Mouse (Mus musculus) adrenal gland, adult (tissue): ENCODE results near the gene Pde10a.

Source experiments
- DNase-seq, 2 experiments: peaks; one replicate each; pipeline ENCODE4 v3.0.0; 2022 to 2023; ENCODE audit warnings: low spot score in 1 of 2; ENCODE audit not compliant: inconsistent age in 2 of 2

Gene Pde10a

DNA sequence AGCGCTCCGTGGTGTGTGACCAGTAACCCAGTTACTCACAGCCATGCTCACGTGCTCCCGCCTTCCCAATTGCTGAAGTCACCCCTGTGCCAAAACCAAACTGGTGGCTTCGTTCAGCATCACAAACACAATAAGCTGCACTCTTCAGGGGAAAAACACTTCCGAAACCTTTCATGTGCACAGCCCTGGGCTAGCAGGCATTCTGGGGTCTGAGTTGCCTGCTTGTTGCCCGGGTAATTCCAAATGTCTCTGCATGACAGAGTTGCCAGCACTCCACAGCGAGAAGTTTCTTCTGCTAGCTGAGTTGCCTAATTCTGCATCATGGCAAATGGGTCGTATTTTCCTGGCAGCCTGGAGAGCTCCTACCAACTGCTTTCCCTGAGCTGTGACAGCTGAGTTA, 302.0 kb downstream of the Pde10a start:
- DNase-seq, result no peak

DNA sequence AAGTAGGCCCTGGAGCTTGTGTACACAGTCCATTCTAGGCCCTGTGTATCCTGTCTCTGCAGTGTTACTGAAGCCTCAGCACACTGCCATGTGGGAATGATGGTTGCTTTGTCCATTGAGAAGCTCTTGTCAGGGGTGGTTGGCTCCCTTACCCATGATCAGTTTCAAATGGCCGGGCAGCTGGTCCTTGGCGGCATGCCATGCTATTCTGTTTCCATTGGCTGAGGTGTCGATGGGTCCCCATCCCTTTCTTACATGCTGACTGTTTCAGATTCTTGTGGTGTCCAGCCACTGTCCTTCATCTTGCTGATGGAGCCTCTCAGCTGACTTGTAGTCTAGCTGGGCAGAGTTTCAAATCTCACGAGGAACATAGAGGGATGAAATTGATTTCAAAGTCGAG, 305.8 kb downstream of the Pde10a start:
- no peak for DNase-seq

DNA sequence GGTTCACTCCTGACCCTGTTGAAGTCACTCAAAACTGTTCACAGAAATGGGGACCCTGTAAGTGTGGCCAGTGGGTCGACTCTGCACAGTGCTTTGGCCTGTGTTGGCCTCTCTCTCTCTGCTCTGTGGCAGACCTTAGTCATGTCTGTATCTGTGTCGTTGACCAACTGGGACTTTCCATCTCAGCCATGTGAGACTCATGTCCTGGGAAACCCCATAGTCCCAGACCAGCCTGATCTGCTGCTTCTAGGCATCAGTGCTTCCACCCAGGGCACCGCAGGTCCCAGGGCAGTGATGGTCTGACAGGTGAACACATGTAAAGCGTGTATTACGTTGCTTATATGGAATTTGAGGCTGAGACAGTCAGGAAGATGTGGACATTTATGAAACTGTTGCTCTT, 311.1 kb downstream of the Pde10a start:
- no peak for DNase-seq

DNA sequence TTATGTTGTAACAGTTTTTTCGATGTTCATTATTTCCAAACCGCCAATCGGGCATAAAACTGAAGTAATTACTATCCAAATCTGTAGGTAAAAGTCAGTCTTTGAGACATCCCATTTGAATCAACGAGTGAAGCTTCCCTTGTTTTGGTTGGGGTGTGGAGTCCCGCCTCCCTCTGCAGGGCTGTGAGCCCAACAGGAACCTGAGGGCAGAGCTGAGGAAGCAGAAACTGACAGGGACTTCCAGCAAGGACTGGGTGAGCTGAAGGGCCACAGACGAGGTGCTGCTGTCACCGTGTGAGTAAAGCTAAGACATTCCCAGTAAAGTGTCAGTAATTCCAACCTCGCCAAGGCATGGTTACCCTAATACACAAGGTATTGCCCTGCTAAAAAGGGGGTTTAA, 313.1 kb downstream of the Pde10a start:
- no peak for DNase-seq

DNA sequence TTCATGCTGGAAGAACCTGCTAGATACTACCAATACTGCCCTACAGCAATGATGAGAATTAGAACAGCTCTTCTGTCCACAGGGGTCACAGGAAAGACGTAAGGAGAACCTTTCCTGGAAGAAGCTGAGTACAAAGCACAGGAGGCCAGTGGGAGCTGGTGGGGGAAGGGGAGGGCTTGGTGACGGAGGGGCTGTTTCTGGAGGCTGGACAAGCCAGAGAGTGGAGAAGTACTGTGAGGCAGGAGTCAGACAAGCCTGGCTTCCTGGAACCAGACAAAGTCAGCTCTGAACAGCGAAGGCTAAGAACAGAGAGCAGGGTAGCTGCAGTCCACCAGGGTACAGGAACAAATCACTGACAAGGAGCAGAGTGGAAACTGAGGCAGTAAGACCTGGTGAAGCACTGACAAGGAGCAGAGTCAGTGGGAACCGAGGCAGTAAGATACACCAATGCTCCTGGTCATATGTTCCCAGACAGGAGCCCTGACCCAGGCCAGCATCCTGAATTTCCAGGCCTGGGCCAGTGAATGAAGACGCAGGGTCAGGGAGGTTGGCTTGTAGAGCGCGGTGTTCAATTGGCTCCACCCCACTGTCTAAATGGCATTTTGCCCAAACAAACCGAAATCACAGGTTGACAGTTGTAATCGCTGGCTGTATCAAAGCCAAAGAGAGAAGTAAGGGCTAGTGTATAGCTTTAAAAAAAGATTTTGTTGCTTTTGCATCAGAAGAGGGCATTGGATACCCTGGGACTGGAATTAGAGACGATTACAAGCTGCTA, 314.3 kb downstream of the Pde10a start:
- DNase-seq, result no peak

DNA sequence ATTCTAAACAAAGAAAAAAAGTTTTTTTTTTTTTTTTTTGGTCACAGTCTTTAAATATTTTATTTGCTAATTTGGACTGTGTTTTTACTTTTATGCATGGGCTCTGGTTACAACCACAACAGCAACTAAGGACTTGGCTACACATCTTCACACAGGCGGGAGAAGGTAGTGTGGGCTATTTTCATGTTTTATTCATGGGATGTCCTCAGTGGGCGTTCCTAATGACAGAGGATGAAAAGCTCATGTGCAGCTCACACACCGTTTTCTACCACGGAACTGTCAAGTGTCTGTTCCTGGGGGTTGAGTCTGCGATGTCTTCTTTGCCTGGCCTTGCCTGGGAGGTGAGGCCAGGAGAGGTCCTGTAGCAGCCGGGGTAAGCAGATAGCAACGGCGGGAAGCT, 315.9 kb downstream of the Pde10a start:
- DNase-seq, result no peak

DNA sequence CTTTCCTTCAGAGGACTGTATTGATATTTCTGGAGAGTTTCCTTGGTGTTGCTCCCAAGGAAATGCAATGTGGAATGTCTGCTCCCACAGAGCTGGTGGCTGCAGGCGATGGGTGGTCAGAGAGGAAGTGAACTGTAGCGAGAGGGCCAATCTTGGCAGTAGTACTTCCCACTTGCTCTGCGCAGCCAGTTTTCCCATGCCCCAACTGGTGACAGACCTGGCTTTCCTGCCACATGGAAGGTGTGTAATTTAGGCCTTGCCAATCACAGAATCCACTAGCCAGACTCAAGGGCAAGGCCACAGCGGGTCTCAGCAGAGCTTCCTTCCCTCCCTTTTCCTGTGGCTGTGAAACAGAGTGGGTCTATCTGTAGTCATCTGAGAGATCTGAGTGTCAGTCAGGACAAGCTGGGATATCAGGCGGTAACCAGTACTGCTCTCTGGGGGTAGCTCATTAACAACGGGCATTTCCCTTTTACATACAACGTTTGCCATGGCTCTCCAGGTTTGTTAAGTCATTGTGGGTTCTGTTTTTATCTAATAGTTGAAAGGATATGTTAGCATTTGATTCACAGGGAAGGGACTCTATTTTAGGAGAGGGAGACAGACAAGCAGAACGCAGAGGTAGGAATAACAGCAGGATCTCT, 316.8 kb downstream of the Pde10a start:
- DNase-seq, result no peak

DNA sequence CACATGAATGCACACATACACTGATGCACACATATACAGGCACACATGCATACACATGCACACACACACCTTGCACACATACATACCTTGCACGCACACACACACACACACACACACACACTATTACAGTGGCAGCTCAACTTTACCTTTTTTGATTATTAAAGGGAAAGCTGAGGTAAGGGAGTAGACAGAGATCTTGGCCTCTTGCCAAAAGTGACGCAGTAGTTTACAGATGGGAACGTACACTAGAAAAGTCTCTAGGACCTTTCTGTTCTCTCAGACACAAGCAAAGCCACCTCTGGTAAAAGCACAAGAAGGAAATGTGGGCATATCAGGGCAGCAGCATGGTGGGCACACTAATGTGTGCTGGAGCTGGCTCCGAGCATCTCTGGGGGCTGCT, 317.5 kb downstream of the Pde10a start:
- peak; percentile 23 to 56 for DNase-seq

DNA sequence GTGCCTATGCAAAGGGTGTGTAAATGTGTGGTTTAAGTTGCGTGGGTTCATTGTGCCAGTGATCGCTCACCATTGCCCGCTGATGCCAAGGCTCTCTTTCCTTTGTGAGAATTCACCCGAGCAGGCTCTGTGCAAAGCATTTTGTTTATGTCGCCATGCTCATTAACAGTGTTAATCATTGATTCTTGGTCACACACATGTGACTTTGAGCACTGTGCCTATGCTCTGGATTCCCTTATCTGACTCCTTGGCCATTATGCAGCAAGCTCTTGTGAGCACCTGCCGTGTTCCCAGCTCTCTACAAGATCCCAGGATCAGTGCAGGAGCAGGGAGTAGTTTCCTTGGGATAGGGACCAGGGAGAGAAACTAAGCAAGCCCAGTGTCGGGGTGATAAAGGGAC, 318.8 kb downstream of the Pde10a start:
- no peak for DNase-seq

DNA sequence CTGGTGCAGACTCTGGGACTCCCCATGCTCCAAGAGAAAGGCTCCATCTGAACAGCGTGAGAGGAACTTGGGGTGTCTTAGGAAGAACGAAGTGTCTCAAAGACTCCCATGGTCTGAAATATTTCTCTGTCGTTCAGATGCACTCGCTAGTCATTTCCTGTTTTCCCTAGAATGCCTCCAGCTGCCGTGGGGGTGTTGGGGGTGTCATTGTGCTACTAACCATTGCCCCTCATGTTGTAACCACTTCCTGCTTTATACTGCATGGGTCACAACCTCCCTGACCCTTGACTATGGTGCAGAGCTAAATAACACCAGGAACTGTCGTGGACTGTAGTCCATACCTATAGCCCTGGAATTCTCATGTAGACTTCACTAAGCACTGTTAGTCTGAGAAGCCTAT, 321.3 kb downstream of the Pde10a start:
- DNase-seq, result peak in 1 of 2 experiments; percentile 32

DNA sequence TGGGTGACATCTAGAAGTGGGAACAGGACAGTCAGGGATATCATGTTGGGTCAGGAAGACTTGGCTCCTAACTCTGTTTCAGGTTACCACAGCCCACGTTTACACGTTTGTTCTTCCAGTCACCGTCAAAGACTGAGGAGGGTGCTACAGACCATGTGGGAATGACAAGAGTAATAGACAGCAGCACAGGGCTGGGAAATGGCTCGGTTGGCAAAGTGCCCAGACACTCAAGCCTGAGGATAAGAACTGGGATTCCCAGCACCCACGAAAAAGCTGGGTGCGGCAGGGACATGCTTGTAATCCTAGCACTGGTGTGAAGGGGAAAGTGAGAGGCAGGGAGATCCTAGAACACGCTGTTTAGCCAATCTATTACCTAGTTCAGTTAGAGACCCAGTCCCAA, 322.4 kb downstream of the Pde10a start:
- DNase-seq, result peak; percentile 46 to 68

DNA sequence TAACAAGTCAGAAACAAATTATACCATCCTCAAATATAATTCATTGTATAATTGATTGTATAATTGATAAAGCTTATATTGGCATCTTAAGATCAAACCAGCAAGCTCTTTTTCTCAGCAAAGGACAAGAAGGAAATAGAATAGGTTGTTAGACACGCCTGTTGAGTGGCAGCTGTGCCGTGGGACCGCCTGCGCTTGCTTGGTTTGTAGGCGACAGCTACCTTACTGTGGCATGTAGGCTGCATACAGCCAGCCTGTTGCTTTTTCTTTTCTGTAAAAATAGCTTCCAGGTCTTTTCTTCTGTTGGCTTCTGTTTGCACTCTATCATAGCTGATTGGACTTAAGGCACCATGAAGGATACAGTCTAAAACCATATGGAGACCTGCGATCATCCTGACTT, 326.7 kb downstream of the Pde10a start:
- no peak for DNase-seq

DNA sequence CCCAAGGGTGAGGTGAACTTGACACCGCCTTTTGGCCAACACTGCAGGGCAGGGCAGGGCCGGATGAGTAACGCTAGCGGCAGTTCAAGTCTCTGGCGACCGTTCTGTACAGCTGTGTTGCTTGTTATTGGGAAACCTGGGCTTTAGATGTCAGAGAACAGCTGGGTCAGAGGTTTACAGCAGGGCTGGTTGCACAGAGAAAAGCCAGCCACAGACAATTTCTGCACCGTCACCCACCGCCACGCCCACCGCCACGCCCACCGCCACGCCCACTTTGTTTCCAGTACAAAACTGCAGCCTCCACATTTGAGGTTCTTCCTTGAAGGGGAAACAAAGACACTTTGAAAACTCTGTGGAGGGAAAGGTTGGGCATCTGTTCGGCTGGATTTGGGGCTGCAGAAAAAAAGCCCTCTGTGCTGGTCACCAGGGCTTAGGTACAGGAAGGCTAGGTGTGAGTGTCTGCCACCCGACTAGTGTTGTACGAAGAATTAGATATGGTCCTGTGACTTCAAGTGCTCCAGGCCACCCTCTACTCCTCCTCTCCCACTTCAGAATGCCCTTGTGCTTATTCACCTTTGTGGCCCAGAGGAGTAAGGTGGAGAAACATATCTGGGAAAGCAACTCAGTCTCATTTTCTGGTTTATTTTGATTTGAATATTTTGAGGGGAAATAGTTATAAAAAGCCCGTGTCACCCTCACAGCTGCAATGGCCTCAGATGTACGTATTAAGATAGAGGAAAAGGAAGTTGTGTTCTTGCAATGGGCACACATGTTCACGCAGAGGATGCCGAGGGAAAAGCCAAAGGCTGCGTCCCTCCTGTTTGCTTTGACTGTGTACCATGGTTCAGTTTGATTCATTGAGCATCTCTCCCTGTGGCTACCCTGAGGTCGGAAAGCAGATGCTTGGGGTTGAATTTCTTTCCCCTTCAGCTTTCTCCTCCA, 331.5 kb downstream of the Pde10a start:
- peak; percentile 53 to 84 for DNase-seq

DNA sequence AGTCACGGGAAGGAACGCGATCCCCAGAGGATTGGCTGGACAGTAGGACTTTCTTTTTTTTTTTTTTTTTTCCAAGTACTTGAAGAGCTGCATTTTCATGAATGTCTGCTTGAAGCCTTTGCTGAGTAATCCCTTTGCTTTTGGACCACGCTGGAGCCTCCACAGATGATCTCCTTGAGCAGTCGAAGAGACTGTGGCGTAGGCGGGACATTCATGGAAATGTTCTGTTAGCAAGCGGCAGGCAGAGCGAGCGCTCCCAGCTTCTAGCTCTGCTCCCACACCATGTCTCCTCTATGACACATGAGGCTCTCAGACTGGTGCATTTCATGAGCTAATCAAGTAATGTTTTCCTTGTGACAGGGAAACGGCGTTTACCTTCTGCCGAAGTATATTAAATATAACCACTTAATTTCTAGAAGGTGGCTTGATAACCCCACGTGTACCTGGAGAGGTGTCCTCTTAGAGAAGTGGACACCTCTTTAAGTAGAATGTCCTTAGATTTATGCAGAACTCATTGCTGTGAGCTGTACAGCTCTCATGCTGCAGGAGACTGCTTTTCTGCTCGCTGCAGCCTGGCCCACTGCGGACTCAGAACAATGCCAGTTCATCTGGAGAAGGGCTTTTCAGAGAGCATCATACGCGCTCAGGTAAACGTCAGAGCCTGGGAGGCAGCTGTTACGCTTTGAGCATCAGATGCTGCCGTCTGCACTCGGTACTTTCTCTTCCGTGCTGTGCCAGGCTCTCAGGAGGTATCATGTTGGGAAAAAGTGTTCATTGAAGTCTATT, 333.7 kb downstream of the Pde10a start:
- DNase-seq, result no peak

DNA sequence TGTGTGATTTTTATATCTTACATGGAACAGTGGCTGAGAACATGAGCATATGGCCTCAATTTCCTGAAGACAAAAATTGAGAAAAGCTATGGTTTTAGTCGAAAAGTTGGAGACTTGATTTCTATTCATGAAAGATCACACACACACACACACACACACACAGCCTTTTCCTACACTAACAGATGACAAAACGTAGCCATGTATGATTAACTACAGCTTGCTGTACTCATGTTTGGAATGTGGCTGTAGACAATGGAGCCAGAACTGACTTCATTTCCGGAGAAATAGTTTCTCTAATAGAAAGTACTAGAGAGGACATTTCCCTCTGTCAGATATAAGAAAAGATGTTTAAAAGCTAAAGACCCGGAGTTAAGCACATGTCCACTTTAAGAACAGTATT, 334.3 kb downstream of the Pde10a start:
- no peak for DNase-seq

DNA sequence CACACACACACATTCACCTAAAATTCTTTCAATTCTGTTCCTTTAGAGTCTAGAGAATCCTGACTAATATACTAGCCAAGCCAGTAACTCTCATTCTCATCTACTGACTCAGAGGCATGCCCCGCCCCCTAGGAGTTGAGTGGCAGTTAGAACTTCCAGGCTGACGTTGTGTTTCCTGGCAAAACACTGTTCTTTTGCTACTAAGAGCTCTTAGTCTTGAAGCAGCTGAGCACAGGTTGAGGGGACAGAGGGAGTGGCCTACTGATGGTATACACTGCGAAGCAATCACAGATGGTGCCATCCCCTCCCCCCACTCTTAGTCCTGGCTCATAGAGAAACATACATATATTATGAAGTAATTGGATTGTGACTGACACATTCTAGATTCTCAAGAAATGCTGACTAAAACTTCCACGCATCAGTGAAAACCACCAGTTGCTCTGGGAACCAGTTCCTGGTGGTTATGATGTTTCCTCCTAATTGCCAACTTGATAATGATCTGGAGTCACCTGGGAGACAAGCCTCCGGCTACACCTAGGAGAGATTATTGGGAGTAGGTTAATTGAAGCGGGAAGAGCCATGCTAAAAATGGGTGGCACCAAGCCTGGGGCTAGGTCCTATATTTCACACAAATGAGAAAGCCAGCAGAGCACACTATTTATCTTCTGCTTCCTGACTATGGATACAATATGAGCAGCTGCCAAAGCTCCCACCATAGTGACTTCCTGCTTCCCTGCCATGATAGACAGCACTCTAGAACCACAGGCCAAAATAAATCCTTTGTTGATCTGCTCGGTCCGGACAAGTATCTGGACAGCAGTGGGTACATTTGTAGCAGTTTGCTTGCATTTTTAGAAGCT, 339.7 kb downstream of the Pde10a start:
- peak; percentile 80 to 88 for DNase-seq

DNA sequence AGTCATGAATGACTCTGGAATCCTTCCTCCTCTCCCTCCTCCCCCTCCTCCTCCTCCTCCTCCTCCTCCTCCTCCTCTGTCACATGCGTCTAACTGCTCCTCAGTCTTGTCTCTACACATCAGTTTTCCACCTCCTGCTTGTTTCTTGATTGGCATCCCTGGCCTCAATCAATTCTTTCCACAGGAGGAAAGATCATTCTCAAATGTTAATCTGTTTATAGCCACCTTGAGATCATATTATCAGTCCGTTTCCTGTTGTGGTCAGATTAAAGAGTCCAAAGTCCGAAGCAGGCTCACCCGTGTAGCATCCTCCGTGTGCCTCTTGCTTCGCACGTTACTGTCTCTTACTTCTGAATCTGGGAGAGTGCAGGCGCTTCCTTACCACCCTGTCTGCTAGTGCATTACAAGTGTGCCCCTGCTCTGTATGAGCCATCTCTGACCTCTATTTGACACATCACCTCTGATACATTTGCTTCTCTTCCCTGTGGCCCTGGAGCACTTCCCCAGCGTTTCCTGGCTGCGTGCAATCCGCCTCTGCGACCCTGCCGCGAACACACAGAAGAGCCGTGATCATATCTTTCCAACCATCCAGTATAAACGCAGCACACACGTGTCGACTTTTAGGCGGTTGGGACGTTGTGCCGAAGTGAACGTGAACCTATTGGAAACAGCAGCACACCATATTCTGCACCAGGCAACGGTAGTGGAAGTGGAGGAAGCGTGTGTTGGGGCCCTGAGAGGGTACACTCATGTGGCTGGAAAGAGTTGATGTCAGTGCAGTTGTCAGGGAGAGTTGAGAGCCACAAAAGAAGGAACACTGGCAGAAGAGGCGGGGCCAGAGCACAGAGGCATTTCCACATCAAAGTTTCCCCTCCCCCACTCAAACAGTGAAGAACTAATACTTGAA, 342.4 kb downstream of the Pde10a start:
- DNase-seq, result no peak

DNA sequence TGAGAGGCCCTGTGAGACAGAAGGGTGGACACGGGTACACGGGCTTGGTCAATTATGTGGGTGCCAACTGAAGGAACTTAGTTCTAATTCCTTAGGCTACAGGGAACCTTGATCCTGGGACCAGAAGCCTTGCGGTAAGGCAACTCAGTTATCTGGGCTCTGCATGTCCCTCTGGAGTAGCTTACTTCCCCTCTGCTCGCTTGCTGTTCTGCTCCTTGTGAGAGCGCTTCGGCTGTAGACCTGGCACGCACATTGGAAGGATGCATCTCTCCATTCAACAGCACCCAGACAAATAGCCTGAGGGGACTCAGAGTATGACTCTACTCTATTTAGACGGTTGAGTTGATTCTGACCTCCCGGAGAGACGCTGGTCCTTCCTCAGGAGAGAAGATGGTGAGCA, 344.1 kb downstream of the Pde10a start:
- DNase-seq, result no peak

DNA sequence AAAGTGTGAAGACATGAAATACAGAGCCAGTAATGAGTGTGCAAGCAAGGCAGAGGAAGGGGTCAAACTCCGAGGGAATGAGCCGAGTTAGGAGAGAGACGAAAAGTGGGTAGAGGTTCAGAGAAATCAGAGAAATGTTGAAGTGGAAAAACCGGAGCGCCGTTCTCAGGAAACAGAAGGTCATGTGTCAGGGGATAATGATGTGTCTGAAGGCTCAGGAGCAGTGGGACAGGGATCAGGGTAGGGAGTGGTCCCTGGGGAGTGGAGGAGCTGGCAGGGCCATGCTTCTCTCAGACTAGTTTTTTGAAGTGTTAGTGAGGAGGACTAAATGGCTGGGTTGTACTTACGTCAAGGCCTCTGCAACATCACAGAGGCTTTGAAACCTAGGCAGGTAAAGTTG, 345.7 kb downstream of the Pde10a start:
- peak in 1 of 2 experiments; percentile 57 for DNase-seq
